Mouse (Mus musculus) heart, embryonic 16.5 days (tissue): ENCODE results near the gene Lrrc51. TPM values are rescaled to one million over a fixed set of nuclear protein-coding genes. Genes with fewer than 3 reads are reported as not detected.
"Not testable (repeated sequence)": the region's sequence is repeated elsewhere in the genome, so short reads cannot be mapped to it uniquely, and the experiment has no call there.

Experiments
- ATAC-seq: fragments of 200-750 bp; cut with Nextera tagmentation; replicated peaks from 2 replicates; pipeline ENCODE4 v1.8.0; 2017; ENCODE audit warnings: moderate number of reproducible peaks; ENCODE audit not compliant: insufficient read depth, low FRiP score; ENCODE audit errors: extremely low read depth
- H3K27ac ChIP-seq: fragments of 300-500 bp; sonication (generic); 2 replicates; pipeline ENCODE4 v1.5.1; 2014; ENCODE audit warnings: mild to moderate bottlenecking, low read length, control low read depth, moderate library complexity
- H3K27me3 ChIP-seq: fragments of 300-500 bp; sonication (generic); 2 replicates; pipeline ENCODE4 v1.6.1; 2014; ENCODE audit warnings: low read length, mixed read lengths; ENCODE audit not compliant: control insufficient read depth, insufficient read depth
- H3K36me3 ChIP-seq: fragments of 300-500 bp; sonication (generic); 2 replicates; pipeline ENCODE4 v1.6.1; 2014; ENCODE audit not compliant: control insufficient read depth, insufficient read depth
- H3K4me1 ChIP-seq: fragments of 300-500 bp; sonication (generic); 2 replicates; pipeline ENCODE4 v1.6.1; 2014; ENCODE audit warnings: low read length, mixed read lengths; ENCODE audit not compliant: control insufficient read depth, insufficient read depth
- H3K4me2 ChIP-seq: fragments of 300-500 bp; sonication (generic); 2 replicates; pipeline ENCODE4 v1.6.1; 2014; ENCODE audit warnings: low read depth, mild to moderate bottlenecking, control low read depth, low read length
- H3K4me3 ChIP-seq: fragments of 300-500 bp; sonication (generic); 2 replicates; pipeline ENCODE4 v1.5.1; 2014; ENCODE audit warnings: mild to moderate bottlenecking, control low read depth, low read length
- H3K9ac ChIP-seq: fragments of 300-500 bp; sonication (generic); 2 replicates; pipeline ENCODE4 v1.6.1; 2014; ENCODE audit warnings: low read length, control low read depth
- H3K9me3 ChIP-seq: fragments of 300-500 bp; sonication (generic); replicated peaks from 2 replicates; pipeline ENCODE4 v1.6.1; 2016; ENCODE audit warnings: low read length; ENCODE audit not compliant: control insufficient read depth
- WGBS: fragments of 180-500 bp; shearing (Covaris S2); extraction: QIAGEN DNeasy Blood & Tissue Kit; methylation state at CpG from one replicate; pipeline ENCODE4 v1.1.7; 2014; 5-methylcytosine and 5-hydroxymethylcytosine counted together
- polyA plus RNA-seq: library from polyadenylated mRNA; unstranded; fragments of >200 nt; fragmentation: Nextera tagmentation; extraction: Ambion mirVana; gene quantifications from 2 replicates; pipeline ENCODE4 v1.2.1, GENCODE M21; 2015

Gene Lrrc51
- polyA plus RNA-seq, 1 experiment from 2014 or later = 5.9 TPM

DNA sequence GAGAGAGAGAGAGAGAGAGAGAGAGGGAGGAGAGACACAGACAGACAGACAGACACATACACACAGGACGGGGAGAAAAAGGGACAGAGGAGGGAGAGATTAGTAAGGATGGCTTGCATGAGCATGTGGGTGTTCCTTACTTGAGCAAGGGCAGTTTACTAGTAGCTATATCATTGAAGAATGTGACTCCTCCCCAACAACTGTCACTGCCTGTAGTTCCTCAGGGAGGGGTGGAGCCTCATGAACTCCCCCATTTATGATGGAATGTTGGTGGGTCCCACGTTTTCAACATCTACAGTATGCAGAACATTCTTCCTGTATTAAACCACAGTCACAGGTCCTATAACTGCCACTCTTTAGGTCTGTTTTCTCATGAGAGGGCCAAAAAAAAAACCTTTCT lies 18.4 kb upstream of the Lrrc51 start:
- Histone ChIP-seq H3K4me1 (peaks cover 5% of the 10 kb centered on the region; the same call in 1 of the 2 replicates), H3K36me3 (no peaks in the 10 kb centered on the region), H3K27me3 (no peaks in the 10 kb centered on the region), H3K4me3 (no peak overlapping the region), H3K4me2 (no peak overlapping the region), H3K9ac (no peak overlapping the region), H3K9me3 (no peaks in the 10 kb centered on the region), H3K27ac (no peak overlapping the region)
- WGBS = 45% methylated on average over 2 of the region's 2 CpGs
- ATAC-seq = no peak

DNA sequence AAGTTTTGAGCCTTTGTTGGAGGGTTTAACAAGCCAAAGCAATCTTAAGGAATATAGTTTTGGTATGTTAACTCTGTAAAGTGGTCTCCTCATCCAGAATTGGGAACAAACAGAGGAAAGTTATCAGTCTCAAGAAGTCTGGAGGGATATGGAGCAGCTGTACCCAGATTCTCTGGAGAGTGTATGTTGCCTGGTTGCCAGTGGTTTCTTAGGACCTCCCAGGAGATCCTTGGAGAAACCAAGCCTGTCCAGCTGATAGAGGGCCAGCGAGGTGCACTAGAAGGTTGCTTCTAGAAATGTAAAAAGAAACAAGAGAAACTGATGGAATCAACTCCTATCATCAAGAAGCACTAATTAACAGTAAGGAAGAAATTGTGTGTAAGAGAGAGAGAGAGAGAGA lies 18.0 kb upstream of the Lrrc51 start:
- ATAC-seq = no peak
- H3K27ac ChIP-seq = no peak overlapping the region; the same call in 1 of the 2 replicates
- no peaks in the 10 kb centered on the region for H3K36me3 ChIP-seq

DNA sequence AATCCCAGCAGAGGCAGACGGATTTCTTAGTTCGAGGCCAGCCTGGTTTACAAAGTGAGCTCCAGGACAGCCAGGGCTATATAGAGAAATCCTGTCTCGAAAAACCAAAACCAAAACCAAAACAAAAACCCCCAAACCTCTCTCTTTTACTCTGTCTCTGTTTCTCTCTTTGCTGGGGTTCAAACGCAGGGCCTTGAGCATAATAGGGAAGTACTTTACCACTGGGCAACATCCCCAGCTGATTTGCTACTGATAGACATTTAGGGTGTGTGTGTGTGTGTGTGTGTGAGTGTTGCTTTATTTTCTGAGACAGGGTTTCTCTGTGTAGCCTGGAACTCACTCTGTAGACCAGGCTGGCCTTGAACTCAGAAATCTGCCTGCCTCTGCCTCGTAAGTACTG lies 15.3 kb upstream of the Lrrc51 start:
- H3K9me3 ChIP-seq, H3K36me3 ChIP-seq, ATAC-seq, H3K9ac ChIP-seq, H3K4me3 ChIP-seq, H3K4me1 ChIP-seq, H3K27ac ChIP-seq, H3K4me2 ChIP-seq, H3K27me3 ChIP-seq: not testable (repeated sequence)
- WGBS = 87% methylated on average over 5 of the region's 5 CpGs

More for the DNA sequence above, 18.0 kb upstream of the Lrrc51 start:
- Histone ChIP-seq H3K4me1 (peaks cover 5% of the 10 kb centered on the region; the same call in 1 of the 2 replicates), H3K4me2 (no peak overlapping the region), H3K4me3 (no peak overlapping the region), H3K27me3 (no peaks in the 10 kb centered on the region), H3K9me3 (no peaks in the 10 kb centered on the region), H3K9ac (no peak overlapping the region)
- WGBS = 61% methylated on average over 1 of the region's 1 CpGs

DNA sequence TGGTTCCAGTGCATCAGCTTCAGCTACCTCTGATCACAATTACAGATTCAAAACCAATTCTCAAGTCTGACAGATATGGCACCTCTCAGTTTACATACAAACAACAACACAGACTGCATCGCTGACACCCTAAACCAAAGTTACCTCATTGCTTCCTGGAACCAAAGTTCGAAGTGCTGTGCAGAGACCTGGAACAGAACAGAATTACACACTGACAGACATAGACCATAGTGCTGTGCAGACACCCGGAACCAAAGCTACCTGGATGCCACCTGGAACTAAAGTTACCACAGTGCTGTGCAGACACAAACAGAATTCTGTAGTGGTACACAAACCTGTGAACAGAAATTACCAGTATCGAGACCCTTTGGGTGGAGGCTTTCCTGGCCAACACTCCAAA lies 6.1 kb upstream of the Lrrc51 start:
- H3K9ac ChIP-seq = no peak overlapping the region
- H3K9me3 ChIP-seq = no peaks in the 10 kb centered on the region
- no peak overlapping the region for H3K4me2 ChIP-seq
- H3K4me1 ChIP-seq = peaks cover 11% of the 10 kb centered on the region
- H3K27me3 ChIP-seq = no peaks in the 10 kb centered on the region
- no peaks in the 10 kb centered on the region for H3K36me3 ChIP-seq
- no peak for ATAC-seq
- H3K4me3 ChIP-seq = no peak overlapping the region
- 91% methylated on average over 4 of the region's 4 CpGs for WGBS
- no peak overlapping the region for H3K27ac ChIP-seq

DNA sequence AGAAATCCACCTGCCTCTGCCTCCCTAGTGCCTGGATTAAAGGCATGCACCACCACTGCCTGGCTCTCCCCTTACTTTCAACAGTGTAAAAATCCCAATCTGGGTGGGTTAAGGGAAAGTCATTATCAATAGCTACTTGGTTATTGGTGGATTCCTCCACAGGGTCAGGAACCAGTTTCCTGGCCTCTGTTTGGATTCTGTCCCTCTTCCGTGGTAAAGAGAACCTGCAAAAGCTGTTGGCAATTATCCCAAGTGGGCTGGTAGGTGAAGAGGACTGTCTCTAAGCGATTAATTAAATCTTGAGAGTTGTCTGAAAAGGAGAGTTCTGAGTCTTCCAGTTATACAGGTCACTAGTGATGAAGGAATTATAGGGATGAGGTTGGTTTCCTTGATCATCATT lies 4.7 kb upstream of the Lrrc51 start:
- Histone ChIP-seq H3K9ac (no peak overlapping the region), H3K4me2 (no peak overlapping the region), H3K4me3 (no peak overlapping the region), H3K27ac (no peak overlapping the region), H3K27me3 (no peaks in the 10 kb centered on the region), H3K9me3 (no peaks in the 10 kb centered on the region), H3K36me3 (no peaks in the 10 kb centered on the region), H3K4me1 (peaks cover 14% of the 10 kb centered on the region)
- WGBS = 83% methylated on average over 2 of the region's 2 CpGs
- no peak for ATAC-seq

DNA sequence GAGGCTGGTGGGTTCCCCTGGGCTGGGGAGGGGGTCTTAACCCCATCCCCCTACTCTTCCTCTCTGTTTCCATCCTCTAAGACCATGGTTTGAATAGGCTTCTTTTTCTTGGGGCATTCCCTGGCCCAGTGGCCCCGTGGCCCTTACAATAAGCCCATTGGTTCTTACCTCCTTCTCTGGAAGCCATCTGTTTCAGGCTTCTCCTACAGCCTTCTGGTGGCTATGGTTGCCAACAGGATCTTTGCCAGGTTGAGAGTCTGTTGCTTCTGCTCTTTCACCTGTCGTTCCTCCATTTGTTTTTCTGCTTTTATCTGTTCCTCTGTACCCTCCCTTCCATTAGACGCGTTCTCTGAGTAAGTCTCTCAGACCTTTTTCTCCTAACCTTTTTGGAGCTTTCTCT lies 3.9 kb upstream of the Lrrc51 start:
- Histone ChIP-seq H3K9ac (no peak overlapping the region), H3K4me1 (peaks cover 18% of the 10 kb centered on the region), H3K4me3 (no peak overlapping the region), H3K27ac (no peak overlapping the region), H3K9me3 (no peaks in the 10 kb centered on the region), H3K36me3 (no peaks in the 10 kb centered on the region), H3K27me3 (no peaks in the 10 kb centered on the region), H3K4me2 (no peak overlapping the region)
- ATAC-seq = no peak
- 89% methylated on average over 4 of the region's 4 CpGs for WGBS

DNA sequence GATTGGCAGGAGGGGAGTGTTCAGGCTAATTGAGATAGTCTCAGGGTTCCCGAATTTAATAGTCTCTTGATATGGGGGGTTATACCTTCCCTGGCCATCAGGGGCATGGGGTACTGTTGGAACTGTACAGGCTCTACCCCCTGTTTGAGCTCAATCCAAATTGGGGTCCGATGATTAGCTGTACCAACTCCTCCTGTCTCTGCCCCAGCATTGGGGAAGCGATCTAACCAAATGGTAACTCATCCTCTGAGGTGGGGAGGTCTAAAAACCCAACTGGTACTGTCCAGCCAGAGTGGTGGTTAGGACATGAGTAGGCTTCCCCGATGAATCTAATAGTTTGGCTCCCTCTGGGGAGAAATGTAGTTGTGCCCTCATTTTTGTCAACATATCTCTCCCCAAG lies 3.3 kb upstream of the Lrrc51 start:
- Histone ChIP-seq H3K27ac (no peak overlapping the region), H3K36me3 (no peaks in the 10 kb centered on the region), H3K4me2 (no peak overlapping the region), H3K9ac (no peak overlapping the region), H3K4me1 (peaks cover 21% of the 10 kb centered on the region), H3K4me3 (no peak overlapping the region), H3K9me3 (no peaks in the 10 kb centered on the region), H3K27me3 (no peaks in the 10 kb centered on the region)
- 97% methylated on average over 4 of the region's 4 CpGs for WGBS
- ATAC-seq = no peak

DNA sequence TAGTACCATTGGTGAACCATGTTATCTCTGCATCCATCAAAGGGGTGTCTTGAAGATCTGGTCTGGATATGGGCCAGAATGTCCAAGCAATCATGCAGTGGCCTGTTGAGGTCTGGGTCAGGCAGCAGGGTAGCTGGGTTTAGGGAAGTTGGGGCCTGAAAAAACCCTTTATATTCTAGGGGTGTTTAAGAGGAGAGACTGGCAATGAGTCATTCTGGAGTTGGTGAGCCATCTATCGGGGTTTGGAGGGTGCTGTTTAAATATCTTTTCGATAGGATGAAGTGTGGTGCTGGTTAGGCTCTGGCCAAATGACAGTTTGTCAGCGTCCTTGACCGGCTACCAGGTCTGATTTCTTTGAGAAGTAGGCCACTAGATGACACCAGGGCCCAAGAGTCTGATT lies 2.3 kb upstream of the Lrrc51 start:
- WGBS = 85% methylated on average over 4 of the region's 4 CpGs
- no peak overlapping the region for H3K4me3 ChIP-seq
- H3K4me2 ChIP-seq = no peak overlapping the region
- no peak overlapping the region for H3K27ac ChIP-seq
- peaks cover 21% of the 10 kb centered on the region for H3K4me1 ChIP-seq
- no peaks in the 10 kb centered on the region for H3K27me3 ChIP-seq
- H3K9ac ChIP-seq = no peak overlapping the region
- no peaks in the 10 kb centered on the region for H3K9me3 ChIP-seq
- H3K36me3 ChIP-seq = no peaks in the 10 kb centered on the region
- ATAC-seq = no peak

DNA sequence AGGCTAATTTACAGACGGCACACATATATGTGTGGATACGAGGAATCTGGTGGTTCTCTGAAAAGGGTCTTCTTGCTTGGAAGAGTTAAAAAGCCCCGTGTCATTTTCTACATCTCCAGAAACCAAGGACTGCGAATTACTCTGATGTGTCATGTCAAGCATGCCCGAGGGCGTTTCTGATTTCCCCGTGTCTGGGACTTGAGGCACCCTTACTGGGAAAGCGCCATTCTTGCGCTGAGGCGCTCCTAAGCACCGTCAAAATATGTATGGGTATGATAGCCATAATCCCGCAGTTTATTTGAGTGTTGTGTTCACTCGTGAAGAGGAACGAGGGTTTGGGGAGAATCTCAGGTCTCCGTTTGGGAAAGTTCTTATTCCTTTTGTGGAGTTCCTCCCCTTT lies 395 bp downstream of the Lrrc51 start:
- Histone ChIP-seq H3K4me1 (peaks cover 21% of the 10 kb centered on the region), H3K4me2 (peak overlapping the region; percentile 79), H3K36me3 (no peaks in the 10 kb centered on the region), H3K27me3 (no peaks in the 10 kb centered on the region), H3K27ac (peak overlapping the region; percentile 70), H3K4me3 (peak overlapping the region; percentile 82), H3K9me3 (no peaks in the 10 kb centered on the region), H3K9ac (peak overlapping the region; percentile 78)
- peak; percentile 33; the same call in 1 of the 2 replicates for ATAC-seq
- 4% methylated on average over 15 of the region's 15 CpGs for WGBS

DNA sequence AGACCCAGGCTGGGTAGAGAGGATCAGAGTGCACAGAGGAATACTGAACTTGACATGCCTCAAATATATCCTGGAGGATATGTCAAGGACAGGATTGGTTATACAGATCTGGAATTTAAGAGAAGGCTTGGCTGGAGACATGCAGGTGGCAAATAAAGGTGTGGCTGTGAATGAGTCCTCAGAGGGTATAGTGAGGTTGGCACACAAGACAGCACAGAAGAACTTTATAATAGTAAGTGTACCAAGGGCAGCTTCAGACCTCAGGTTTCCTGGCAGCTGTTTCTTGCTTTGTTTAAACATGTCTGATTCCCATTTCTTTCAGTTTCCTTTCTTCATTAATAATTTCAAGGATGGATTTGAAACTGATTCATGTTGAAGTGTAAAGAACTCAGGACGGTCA lies 1.1 kb downstream of the Lrrc51 start:
- Histone ChIP-seq H3K27me3 (no peaks in the 10 kb centered on the region), H3K4me2 (peak overlapping the region; percentile 8; the same call in 1 of the 2 replicates), H3K4me1 (peaks cover 21% of the 10 kb centered on the region), H3K36me3 (no peaks in the 10 kb centered on the region), H3K9ac (no peak overlapping the region), H3K9me3 (no peaks in the 10 kb centered on the region), H3K27ac (no peak overlapping the region), H3K4me3 (no peak overlapping the region)
- 71% methylated on average over 1 of the region's 1 CpGs for WGBS
- no peak for ATAC-seq
